In genomic region chr10:80576351-80577194, GRCm38 (mm10) we compare ENCODE assay signal across 7 mouse cellular contexts. TPM values are rescaled to one million over a fixed set of nuclear protein-coding genes. Genes with fewer than 3 reads are reported as not detected.
A peak's percentile ranks its signal among the peaks of the same experiment; 100 is the strongest.
DNase-seq lines count a peak whose midpoint lies in the region; ATAC-seq and TF ChIP-seq lines count a peak whose summit lies in the region.

No protein-coding gene starts in this region.

- H3K4me2 ChIP-seq in heart, embryonic 14.5 days (ENCODE audit: low read length): peak overlapping the region; percentile 92

- no peaks in the 10 kb centered on the region for H3K9me3 ChIP-seq in ES-E14 (ENCODE audit: control insufficient read depth, insufficient read depth, low read depth, low read length)
- H3K9me3 ChIP-seq in heart, embryonic 14.5 days (ENCODE audit: control insufficient read depth, low read length): no peaks in the 10 kb centered on the region

- H3K27me3 ChIP-seq in heart, embryonic 14.5 days (ENCODE audit: control insufficient read depth, insufficient read depth, low read length): no peaks in the 10 kb centered on the region

- 0 out of 2 replicates have a peak, but pooled peaks cover 2% of the 10 kb centered on the region for H3K36me3 ChIP-seq in ES-E14 (ENCODE audit: control insufficient read depth, insufficient read depth, low read length, poor library complexity, severe bottlenecking)
- peaks cover 3% of the 10 kb centered on the region; the same call in 1 of the 2 replicates for H3K36me3 ChIP-seq in heart, embryonic 14.5 days (ENCODE audit: control insufficient read depth, insufficient read depth, low read length)

- peak overlapping the region; percentile 83 for H3K27ac ChIP-seq in ES-E14 (ENCODE audit: insufficient read depth, low read depth, low read length, poor library complexity, severe bottlenecking)
- peak overlapping the region; percentile 72 to 92 for H3K27ac ChIP-seq in heart, embryonic 14.5 days (replicated peaks in 1 of 2; ENCODE audit: control insufficient read depth in 1 of 2, insufficient read depth in 1 of 2, low read depth in 2 of 2, low read length in 2 of 2)

- H3K4me3 ChIP-seq in ES-E14 (ENCODE audit: insufficient read depth in 1 of 2, low read depth in 1 of 2, low read length in 2 of 2, poor library complexity in 1 of 2, severe bottlenecking in 1 of 2): peak overlapping the region; percentile 96
- peak overlapping the region; percentile 81 to 87 for H3K4me3 ChIP-seq in heart, embryonic 14.5 days (ENCODE audit: control insufficient read depth in 1 of 2, insufficient read depth in 1 of 2, low read depth in 1 of 2, low read length in 2 of 2)

- under 1% methylated on average over 77 of the region's 96 CpGs for WGBS in heart, embryonic 14.5 days

- peak overlapping the region; percentile 95 for H3K9ac ChIP-seq in ES-E14 (ENCODE audit: insufficient read depth, low read depth, low read length, poor library complexity, severe bottlenecking)
- H3K9ac ChIP-seq in heart, embryonic 14.5 days (ENCODE audit: low read length): peak overlapping the region; percentile 87

- DNase-seq in B cell, adult 2 months: peak; percentile 77 to 81
- DNase-seq in ES-E14 (ENCODE audit: low read depth, low spot score): no peak
- peak; percentile 41 for DNase-seq in embryo, embryonic 10 days (ENCODE audit: low spot score)
- DNase-seq in kidney, postnatal 14 days: peak; percentile 77
- peak; percentile 50 for DNase-seq in mesoderm, embryonic 11.5 days (ENCODE audit: low read depth, low spot score)
- DNase-seq in spleen, postnatal 4 days (ENCODE audit: low spot score in 2 of 2): peak; percentile 79 to 90

- H3K4me1 ChIP-seq in ES-E14 (ENCODE audit: control insufficient read depth in 2 of 2, insufficient read depth in 2 of 2, low read length in 2 of 2, poor library complexity in 1 of 2): peaks cover 6 to 36% of the 10 kb centered on the region in 2 experiments
- peaks cover 25 to 45% of the 10 kb centered on the region in 2 experiments for H3K4me1 ChIP-seq in heart, embryonic 14.5 days (ENCODE audit: control insufficient read depth in 2 of 2, insufficient read depth in 2 of 2, low read length in 2 of 2)

- in situ Hi-C loops in ES-E14 (cut with MboI; ENCODE audit: low sequenced_read_pairs in 2 of 2, unreplicated experiment in 2 of 2): no loop called here

- ATAC-seq in heart, embryonic 14.5 days (ENCODE audit: insufficient number of reproducible peaks, insufficient read depth, low FRiP score, low read depth): no peak

TF ChIP-seq in ES-E14, 5 proteins besides CTCF, POLR2A, EP300 and RAD21:
- TF ChIP-seq HCFC1 (IDR thresholded peaks at IDR 0.05; ENCODE audit: borderline replicate concordance, insufficient read depth, low read length) (no peak), CHD2 (IDR thresholded peaks at IDR 0.05; ENCODE audit: low read depth, low read length) (no peak), ZNF384 (IDR thresholded peaks at IDR 0.05; ENCODE audit: low read depth, low read length) (no peak), MAFK (IDR thresholded peaks at IDR 0.05; ENCODE audit: insufficient read depth, low read depth, low read length) (no peak), ZC3H11A (IDR thresholded peaks at IDR 0.05; ENCODE audit: borderline replicate concordance, low read depth, low read length) (no peak)

RNA-seq across cellular contexts. Expression of gene Klf16, which starts 0.5 kb away (rescaled TPM):
- total RNA-seq in ES-E14 (2012; rRNA removed): 20.8 and 23.5 TPM in 2 replicates
- 3.5 and 5.0 TPM in 2 replicates for polyA plus RNA-seq in heart, embryonic 14.5 days (2014; fragmentation: Nextera tagmentation; extraction: Ambion mirVana)

RNA-seq across cellular contexts. Expression of gene Abhd17a, which starts 13.6 kb away (rescaled TPM):
- total RNA-seq in ES-E14 (2012; rRNA removed): 67.9 and 68.7 TPM in 2 replicates
- 119 and 141 TPM in 2 replicates for polyA plus RNA-seq in heart, embryonic 14.5 days (2014; fragmentation: Nextera tagmentation; extraction: Ambion mirVana)

RNA-seq across cellular contexts. Expression of gene Rexo1, which starts 15.2 kb away (rescaled TPM):
- total RNA-seq in ES-E14 (2012; rRNA removed): 27.4 and 33.4 TPM in 2 replicates
- 16.7 and 17.0 TPM in 2 replicates for polyA plus RNA-seq in heart, embryonic 14.5 days (2014; fragmentation: Nextera tagmentation; extraction: Ambion mirVana)

RNA-seq across cellular contexts. Expression of gene Scamp4, which starts 26.1 kb away (rescaled TPM):
- 54.8 and 83.8 TPM in 2 replicates for total RNA-seq in ES-E14 (2012; rRNA removed)
- 65.9 and 67.1 TPM in 2 replicates for polyA plus RNA-seq in heart, embryonic 14.5 days (2014; fragmentation: Nextera tagmentation; extraction: Ambion mirVana)

RNA-seq across cellular contexts. Expression of gene Adat3, which starts 26.1 kb away (rescaled TPM):
- total RNA-seq in ES-E14 (2012; rRNA removed): 12.2 and 12.7 TPM in 2 replicates
- polyA plus RNA-seq in heart, embryonic 14.5 days (2014; fragmentation: Nextera tagmentation; extraction: Ambion mirVana): 2.6 and 3.6 TPM in 2 replicates
